Mouse (Mus musculus): ENCODE results near the gene Tmem191c. TPM values are rescaled to one million over a fixed set of nuclear protein-coding genes. Genes with fewer than 3 reads are reported as not detected.
A peak's percentile ranks its signal among the peaks of the same experiment; 100 is the strongest.

Tmem191c gene
- polyA plus RNA-seq, 1 experiment = 35.5 TPM

- peaks cover 2% of the 10 kb centered on the region; the same call in 1 of the 2 replicates for H3K4me1 ChIP-seq (ENCODE audit: control insufficient read depth, insufficient read depth, low read length)
Measured at GRCm38 (mm10) chr16:17254005-17254597, 21.8 kb upstream of the Tmem191c start.

GRCm38 (mm10) chr16:17255270-17255669 lies 20.6 kb upstream of the Tmem191c start:
- no peak overlapping the region for H3K27ac ChIP-seq (ENCODE audit: control insufficient read depth, insufficient read depth, low read depth, low read length, poor library complexity)
- H3K4me3 ChIP-seq (replicated peaks; ENCODE audit: control insufficient read depth, low read depth, low read length) = no peak overlapping the region
- WGBS = 61% methylated on average over 2 of the region's 2 CpGs
- TF ChIP-seq POLR2A (IDR thresholded peaks at IDR 0.05; ENCODE audit: borderline replicate concordance, control insufficient read depth, low read depth, low read length) (no peak), CTCF (IDR thresholded peaks at IDR 0.05; ENCODE audit: control insufficient read depth, insufficient read depth, low read length) (no peak)
- no peaks in the 10 kb centered on the region for H3K4me1 ChIP-seq (ENCODE audit: control insufficient read depth, insufficient read depth, low read length)

More at GRCm38 (mm10) chr16:17254005-17254597, 21.8 kb upstream of the Tmem191c start:
- 83% methylated on average over 4 of the region's 4 CpGs for WGBS
- TF ChIP-seq POLR2A (IDR thresholded peaks at IDR 0.05; ENCODE audit: borderline replicate concordance, control insufficient read depth, low read depth, low read length) (no peak), CTCF (IDR thresholded peaks at IDR 0.05; ENCODE audit: control insufficient read depth, insufficient read depth, low read length) (no peak)
- Histone ChIP-seq H3K4me3 (replicated peaks; ENCODE audit: control insufficient read depth, low read depth, low read length) (no peak overlapping the region), H3K27ac (ENCODE audit: control insufficient read depth, insufficient read depth, low read depth, low read length, poor library complexity) (no peak overlapping the region)

GRCm38 (mm10) chr16:17257359-17257821 lies 18.5 kb upstream of the Tmem191c start:
- no peaks in the 10 kb centered on the region for H3K4me1 ChIP-seq (ENCODE audit: control insufficient read depth, insufficient read depth, low read length)
- 81% methylated on average over 9 of the region's 9 CpGs for WGBS
- no peak for TF ChIP-seq POLR2A (IDR thresholded peaks at IDR 0.05; ENCODE audit: borderline replicate concordance, control insufficient read depth, low read depth, low read length)
- 0 out of 2 replicates have a peak, but pooled peaks have one; percentile 2 for TF ChIP-seq CTCF (IDR thresholded peaks at IDR 0.05; ENCODE audit: control insufficient read depth, insufficient read depth, low read length)
- no peak overlapping the region for H3K27ac ChIP-seq (ENCODE audit: control insufficient read depth, insufficient read depth, low read depth, low read length, poor library complexity)
- no peak overlapping the region for H3K4me3 ChIP-seq (replicated peaks; ENCODE audit: control insufficient read depth, low read depth, low read length)

- no peak overlapping the region for H3K4me3 ChIP-seq (replicated peaks; ENCODE audit: control insufficient read depth, low read depth, low read length)
- TF ChIP-seq CTCF (IDR thresholded peaks at IDR 0.05; ENCODE audit: control insufficient read depth, insufficient read depth, low read length) (no peak), POLR2A (IDR thresholded peaks at IDR 0.05; ENCODE audit: borderline replicate concordance, control insufficient read depth, low read depth, low read length) (no peak)
- H3K4me1 ChIP-seq (ENCODE audit: control insufficient read depth, insufficient read depth, low read length) = no peaks in the 10 kb centered on the region
- WGBS = 72% methylated on average over 12 of the region's 12 CpGs
- H3K27ac ChIP-seq (ENCODE audit: control insufficient read depth, insufficient read depth, low read depth, low read length, poor library complexity) = no peak overlapping the region
Measured at GRCm38 (mm10) chr16:17258917-17259316, 17.0 kb upstream of the Tmem191c start.

GRCm38 (mm10) chr16:17261341-17261740 lies 14.5 kb upstream of the Tmem191c start:
- 79% methylated on average over 1 of the region's 1 CpGs for WGBS
- TF ChIP-seq POLR2A (IDR thresholded peaks at IDR 0.05; ENCODE audit: borderline replicate concordance, control insufficient read depth, low read depth, low read length) = no peak
- TF ChIP-seq CTCF (IDR thresholded peaks at IDR 0.05; ENCODE audit: control insufficient read depth, insufficient read depth, low read length) = no peak
- H3K27ac ChIP-seq (ENCODE audit: control insufficient read depth, insufficient read depth, low read depth, low read length, poor library complexity) = no peak overlapping the region
- no peaks in the 10 kb centered on the region for H3K4me1 ChIP-seq (ENCODE audit: control insufficient read depth, insufficient read depth, low read length)
- no peak overlapping the region for H3K4me3 ChIP-seq (replicated peaks; ENCODE audit: control insufficient read depth, low read depth, low read length)

GRCm38 (mm10) chr16:17266113-17266512 lies 9.8 kb upstream of the Tmem191c start:
- WGBS = 76% methylated on average over 3 of the region's 3 CpGs
- no peak for TF ChIP-seq POLR2A (IDR thresholded peaks at IDR 0.05; ENCODE audit: borderline replicate concordance, control insufficient read depth, low read depth, low read length)
- TF ChIP-seq CTCF (IDR thresholded peaks at IDR 0.05; ENCODE audit: control insufficient read depth, insufficient read depth, low read length) = no peak
- H3K4me1 ChIP-seq (ENCODE audit: control insufficient read depth, insufficient read depth, low read length) = no peaks in the 10 kb centered on the region

GRCm38 (mm10) chr16:17267937-17268336 lies 7.9 kb upstream of the Tmem191c start:
- Histone ChIP-seq H3K27ac (ENCODE audit: control insufficient read depth, insufficient read depth, low read depth, low read length, poor library complexity) (no peak overlapping the region), H3K4me1 (ENCODE audit: control insufficient read depth, insufficient read depth, low read length) (no peaks in the 10 kb centered on the region), H3K4me3 (replicated peaks; ENCODE audit: control insufficient read depth, low read depth, low read length) (no peak overlapping the region)
- TF ChIP-seq CTCF (IDR thresholded peaks at IDR 0.05; ENCODE audit: control insufficient read depth, insufficient read depth, low read length) = no peak
- TF ChIP-seq POLR2A (IDR thresholded peaks at IDR 0.05; ENCODE audit: borderline replicate concordance, control insufficient read depth, low read depth, low read length) = no peak
- 52% methylated on average over 5 of the region's 5 CpGs for WGBS

More at GRCm38 (mm10) chr16:17266113-17266512, 9.8 kb upstream of the Tmem191c start:
- Histone ChIP-seq H3K4me3 (replicated peaks; ENCODE audit: control insufficient read depth, low read depth, low read length) (no peak overlapping the region), H3K27ac (ENCODE audit: control insufficient read depth, insufficient read depth, low read depth, low read length, poor library complexity) (no peak overlapping the region)

GRCm38 (mm10) chr16:17269872-17270271 lies 6.0 kb upstream of the Tmem191c start:
- 61% methylated on average over 5 of the region's 5 CpGs for WGBS
- Histone ChIP-seq H3K27ac (ENCODE audit: control insufficient read depth, insufficient read depth, low read depth, low read length, poor library complexity) (no peak overlapping the region), H3K4me3 (replicated peaks; ENCODE audit: control insufficient read depth, low read depth, low read length) (no peak overlapping the region), H3K4me1 (ENCODE audit: control insufficient read depth, insufficient read depth, low read length) (no peaks in the 10 kb centered on the region)
- TF ChIP-seq CTCF (IDR thresholded peaks at IDR 0.05; ENCODE audit: control insufficient read depth, insufficient read depth, low read length) (no peak), POLR2A (IDR thresholded peaks at IDR 0.05; ENCODE audit: borderline replicate concordance, control insufficient read depth, low read depth, low read length) (no peak)
